Mouse (Mus musculus) ES-Bruce4 (cell line): ENCODE measurements around the gene Foxp1.

Experiments
- CTCF ChIP-seq: IDR thresholded peaks from one replicate; pipeline ENCODE4 v1.8.1; 2011; ENCODE audit warnings: low read depth, low read length
- EP300 ChIP-seq: IDR thresholded peaks from 2 replicates; pipeline ENCODE4 v1.6.1; 2011; ENCODE audit warnings: low read depth, low read length; ENCODE audit not compliant: insufficient read depth
- POLR2A ChIP-seq: IDR thresholded peaks from one replicate; pipeline ENCODE4 v1.8.1; 2011; ENCODE audit warnings: low read length; ENCODE audit not compliant: insufficient read depth

DNA sequence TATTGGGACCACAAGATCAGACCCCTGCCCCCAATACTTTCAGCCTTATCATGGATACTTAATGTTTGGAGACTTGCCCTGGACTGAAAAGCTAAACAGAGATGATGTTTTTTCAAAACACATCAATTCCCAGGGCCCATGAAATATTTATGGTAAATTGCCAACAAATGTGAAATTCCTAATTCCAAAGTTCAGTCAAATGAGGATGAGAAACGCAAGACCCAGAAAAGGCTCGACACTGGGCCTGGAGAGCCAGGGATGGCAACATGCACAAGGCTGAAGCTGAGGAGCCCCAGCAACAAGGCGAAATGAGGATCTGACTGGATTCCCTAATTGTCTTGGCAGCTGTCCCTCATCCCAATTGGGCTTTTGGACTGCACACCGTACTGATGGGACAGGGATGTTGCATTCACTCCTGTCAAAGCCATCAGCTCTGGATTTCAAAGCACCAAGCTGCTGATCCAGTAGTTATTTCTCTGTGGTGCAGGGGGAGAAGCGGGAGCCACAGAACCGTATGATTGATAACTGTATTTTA is 294.1 kb downstream of the Foxp1 start:
- TF ChIP-seq EP300 (no peak), CTCF (no peak), POLR2A (no peak)
